ENCODE assay signal across 30 mouse cellular contexts in genomic region chr8:22282999-22283491, GRCm38 (mm10). TPM values are rescaled to one million over a fixed set of nuclear protein-coding genes. Genes with fewer than 3 reads are reported as not detected.
"Had no signal": no experiment of that assay in that cellular context is flagged by ENCODE, and none has a peak within 500 bp of the region (broad histone marks: within the 10 kb centered on the region; RNA-seq: fewer than 3 reads in every experiment).

TSS of gene Tpte (plus strand) at chr8:22283441.

- H3K9me3 ChIP-seq: liver, embryonic 12.5 days; liver, embryonic 15.5 days; lung, embryonic 15.5 days; midbrain, embryonic 13.5 days had no signal

- H3K4me3 ChIP-seq: layer of hippocampus, adult 2 months; left cerebral cortex, adult 2 months; liver, embryonic 12.5 days; liver, embryonic 15.5 days; lung, embryonic 15.5 days; midbrain, embryonic 13.5 days had no signal

- ATAC-seq: intestine, postnatal 0 days; liver, embryonic 12.5 days; midbrain, embryonic 13.5 days had no signal

- H3K4me1 ChIP-seq: liver, embryonic 12.5 days; liver, embryonic 15.5 days; lung, embryonic 15.5 days; midbrain, embryonic 13.5 days had no signal

- H3K27me3 ChIP-seq: liver, embryonic 12.5 days; liver, embryonic 15.5 days; lung, embryonic 15.5 days; midbrain, embryonic 13.5 days had no signal

- H3K9ac ChIP-seq: liver, embryonic 12.5 days; liver, embryonic 15.5 days; lung, embryonic 15.5 days; midbrain, embryonic 13.5 days had no signal

- DNase-seq: kidney, adult 2 months; kidney, postnatal 25 days; layer of hippocampus, postnatal 36 days; liver; lung, adult 18-20 months; lung, postnatal 10 days; lung, postnatal 36 days; right cerebral cortex, postnatal 4 days; thymus, adult 18-20 months; thymus, postnatal 36 days had no signal

- H3K4me2 ChIP-seq: liver, embryonic 12.5 days; liver, embryonic 15.5 days; lung, embryonic 15.5 days; midbrain, embryonic 13.5 days had no signal

- H3K36me3 ChIP-seq: liver, embryonic 12.5 days; liver, embryonic 15.5 days; lung, embryonic 15.5 days; midbrain, embryonic 13.5 days had no signal

- H3K27ac ChIP-seq: kidney, postnatal 0 days; layer of hippocampus, adult 2 months; left cerebral cortex, adult 2 months; liver, embryonic 12.5 days; liver, embryonic 15.5 days; lung, embryonic 15.5 days; midbrain, embryonic 13.5 days; stomach, postnatal 0 days had no signal

RNA-seq across cellular contexts. Expression of gene Tpte, which starts in this region (rescaled TPM):
- total RNA-seq: layer of hippocampus, adult 2 months; layer of hippocampus, postnatal 10 days; layer of hippocampus, postnatal 36 days; left cerebral cortex, adult 2 months; left cerebral cortex, postnatal 10 days; left cerebral cortex, postnatal 36 days; megakaryocyte-erythroid progenitor cell, adult 5-6 weeks; midbrain, postnatal 0 days had no signal
- polyA plus RNA-seq: kidney, adult 2 months; kidney, embryonic 14.5 days; kidney, postnatal 0 days; large intestine, adult 2 months; liver, embryonic 12.5 days; liver, embryonic 15.5 days; lung, embryonic 15.5 days; midbrain, embryonic 13.5 days; midbrain, postnatal 0 days; neural tube, embryonic 11.5 days; neural tube, embryonic 14.5 days; stomach, embryonic 14.5 days; stomach, postnatal 0 days; urinary bladder, adult 2 months had no signal
